8 mouse cellular contexts compared by ENCODE assay signal in the genomic region with DNA sequence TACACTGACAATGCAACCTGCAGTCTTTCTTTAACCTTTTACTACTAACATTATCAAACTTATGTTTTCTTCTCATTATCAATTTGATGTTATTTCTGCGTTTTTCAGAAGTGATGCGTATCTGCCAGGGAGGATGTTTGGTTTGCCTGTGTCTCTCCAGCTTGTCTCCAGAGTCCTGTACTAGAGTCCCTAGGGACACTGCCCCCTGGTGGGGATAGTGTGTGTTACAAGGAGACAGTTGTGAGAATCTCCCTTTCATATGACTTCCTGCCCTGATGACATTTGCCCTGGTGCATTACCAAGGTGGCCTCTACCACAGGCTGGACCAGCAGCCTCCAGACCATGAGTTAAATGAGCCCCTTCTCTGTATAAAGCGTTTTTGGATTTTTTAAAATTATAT. TPM values are rescaled to one million over a fixed set of nuclear protein-coding genes. Genes with fewer than 3 reads are reported as not detected.
DNase-seq lines count a peak whose midpoint lies in the region; ATAC-seq and TF ChIP-seq lines count a peak whose summit lies in the region.

No protein-coding gene starts in this region.

- no peak overlapping the region for H3K4me3 ChIP-seq in kidney, adult 2 months (ENCODE audit: insufficient read depth, low read depth, low read length)
- no peak overlapping the region for H3K4me3 ChIP-seq in kidney, embryonic 15.5 days (replicated peaks)
- H3K4me3 ChIP-seq in heart, embryonic 10.5 days: no peak overlapping the region

- no peak overlapping the region for H3K4me2 ChIP-seq in kidney, embryonic 15.5 days

- intact Hi-C loops in left cerebral cortex, postnatal 14 days (cut with DNase I): loop anchor here (2.0 kb wide), 1 partner anchor 84 kb away; no protein-coding TSS in a partner anchor

- no peak overlapping the region for H3K9ac ChIP-seq in kidney, embryonic 15.5 days

- WGBS in kidney, adult 2 months: 4% methylated on average over 3 of the region's 3 CpGs
- 11% methylated on average over 3 of the region's 3 CpGs for WGBS in kidney, embryonic 15.5 days
- 13% methylated on average over 3 of the region's 3 CpGs for WGBS in heart, embryonic 10.5 days

- H3K36me3 ChIP-seq in kidney, adult 2 months (ENCODE audit: control insufficient read depth, insufficient read depth, low read length): no peaks in the 10 kb centered on the region
- no peaks in the 10 kb centered on the region for H3K36me3 ChIP-seq in kidney, embryonic 15.5 days
- no peaks in the 10 kb centered on the region for H3K36me3 ChIP-seq in heart, embryonic 10.5 days

- no peak overlapping the region for H3K27ac ChIP-seq in kidney, adult 2 months (ENCODE audit: insufficient read depth, low read depth, low read length)
- no peak overlapping the region for H3K27ac ChIP-seq in kidney, embryonic 15.5 days
- no peak overlapping the region for H3K27ac ChIP-seq in heart, embryonic 10.5 days

- peak; percentile 85 for TF ChIP-seq CTCF in kidney, adult 2 months (conservative IDR thresholded peaks at IDR 0.05; ENCODE audit: insufficient read depth, insufficient read length, low read depth, low read length)

- no peak for TF ChIP-seq POLR2A in kidney, adult 2 months (IDR thresholded peaks at IDR 0.05; ENCODE audit: low read depth, low read length)

- no peaks in the 10 kb centered on the region for H3K27me3 ChIP-seq in kidney, adult 2 months (replicated peaks; ENCODE audit: control insufficient read depth, insufficient read depth, low read length)
- no peaks in the 10 kb centered on the region for H3K27me3 ChIP-seq in kidney, embryonic 15.5 days
- no peaks in the 10 kb centered on the region for H3K27me3 ChIP-seq in heart, embryonic 10.5 days (ENCODE audit: insufficient read depth, poor library complexity, severe bottlenecking)

- no peak for ATAC-seq in kidney, embryonic 15.5 days (replicated peaks; ENCODE audit: low FRiP score)
- ATAC-seq in neutrophil, adult 5-6 weeks (ENCODE audit: extremely low read depth, insufficient number of reproducible peaks, low FRiP score, poor library complexity, severe bottlenecking): peak; percentile 55

- peak; percentile 82 for DNase-seq in kidney, adult 2 months
- DNase-seq in Muller cell, postnatal 12 days (ENCODE audit: inconsistent ontology term): peak; percentile 76
- peak; percentile 70 to 71 for DNase-seq in cerebellum, postnatal 36 days
- DNase-seq in heart, embryonic 10.5 days (ENCODE audit: low spot score): peak; percentile 87
- peak; percentile 74 to 79 for DNase-seq in left cerebral cortex, postnatal 14 days (ENCODE audit: low spot score in 2 of 2)
- peak; percentile 67 to 77 for DNase-seq in thymus, postnatal 36 days

- H3K9me3 ChIP-seq in kidney, embryonic 15.5 days (replicated peaks): no peaks in the 10 kb centered on the region
- H3K9me3 ChIP-seq in heart, embryonic 10.5 days: no peaks in the 10 kb centered on the region

- H3K4me1 ChIP-seq in kidney, adult 2 months (ENCODE audit: control insufficient read depth, insufficient read depth, low read length): no peaks in the 10 kb centered on the region; the same call in 1 of the 2 replicates
- H3K4me1 ChIP-seq in kidney, embryonic 15.5 days: peaks cover 16% of the 10 kb centered on the region
- H3K4me1 ChIP-seq in heart, embryonic 10.5 days: peaks cover 18% of the 10 kb centered on the region

RNA-seq across cellular contexts. Expression of a gene that starts 15.3 kb away (rescaled TPM):
- 389 and 411 TPM in 2 replicates for polyA plus RNA-seq in kidney, adult 2 months (2012; rRNA removed)
- polyA plus RNA-seq in kidney, embryonic 15.5 days (2015; fragmentation: Nextera tagmentation; extraction: Ambion mirVana): 783 and 843 TPM in 2 replicates
- 536 and 638 TPM in 2 replicates for polyA plus RNA-seq in heart, embryonic 10.5 days (2016; fragmentation: Nextera tagmentation; extraction: Ambion mirVana)
- 100 to 1,000 TPM; 219 to 256 TPM for total RNA-seq in left cerebral cortex, postnatal 14 days (2021)
- 525 and 587 TPM in 2 replicates for total RNA-seq in neutrophil, adult 5-6 weeks (2017)

RNA-seq across cellular contexts. Expression of a gene that starts 46.9 kb away (rescaled TPM):
- polyA plus RNA-seq in kidney, adult 2 months (2012; rRNA removed): 0.53 and 0.64 TPM in 2 replicates
- 1.5 and 2.0 TPM in 2 replicates for polyA plus RNA-seq in kidney, embryonic 15.5 days (2015; fragmentation: Nextera tagmentation; extraction: Ambion mirVana)
- 0.14 and 0.15 TPM in 2 replicates for polyA plus RNA-seq in heart, embryonic 10.5 days (2016; fragmentation: Nextera tagmentation; extraction: Ambion mirVana)
- total RNA-seq in left cerebral cortex, postnatal 14 days (2021): 1 to 10 TPM; 3.1 to 4.7 TPM
- total RNA-seq in neutrophil, adult 5-6 weeks (2017): 8.0 and 8.2 TPM in 2 replicates
